Mouse (Mus musculus): ENCODE results near the gene Pam.
"Not testable (repeated sequence)": the region's sequence is repeated elsewhere in the genome, so short reads cannot be mapped to it uniquely, and the experiment has no call there.

The Pam gene

DNA sequence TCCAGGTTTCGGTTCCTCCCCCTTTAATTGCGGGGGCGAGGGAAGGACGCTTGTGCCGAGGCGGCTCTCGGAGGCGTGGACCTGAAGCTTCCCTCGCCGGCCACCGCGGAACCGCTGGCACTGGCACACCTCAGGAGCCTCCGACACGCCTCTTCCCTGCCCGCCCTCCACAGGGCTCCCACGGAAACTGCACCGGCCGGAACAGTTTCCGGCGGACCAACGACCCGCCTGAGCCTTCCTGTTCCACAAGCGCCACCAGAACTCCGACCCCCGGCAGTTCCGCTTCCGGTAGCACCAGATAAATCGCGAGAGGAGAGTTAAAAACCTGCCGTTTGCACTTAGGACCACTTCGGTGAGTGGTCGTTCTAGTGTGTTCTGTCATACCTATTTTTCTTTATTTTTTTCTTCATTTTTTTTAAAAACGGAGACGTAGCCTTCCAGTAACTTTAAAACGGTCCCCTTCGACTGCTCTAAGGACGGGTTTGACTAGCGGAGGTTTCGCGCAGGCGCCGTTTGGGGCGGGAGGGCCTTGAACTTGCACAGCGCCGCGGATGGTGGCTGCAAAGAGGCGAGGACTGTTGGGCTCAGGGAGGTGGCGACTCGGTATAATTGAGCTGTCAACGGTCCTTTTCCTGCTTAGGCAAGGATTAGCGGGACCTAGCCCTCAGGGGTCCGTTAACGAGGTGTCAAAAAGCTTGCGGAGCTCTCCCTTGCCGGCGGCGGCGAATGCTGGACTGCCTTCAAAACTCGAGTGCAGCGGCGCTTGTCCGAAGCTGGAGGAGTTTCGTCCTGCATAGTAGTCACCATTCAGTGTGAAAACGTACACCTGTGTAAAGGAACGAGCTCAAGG is 325.3 kb downstream of the Pam start, which contains the start of the genes Gin1 and Ppip5k2:
TSS of gene Gin1 (plus strand) at position 269 of the 850 bp plus-strand sequence.
TSS of gene Ppip5k2 (minus strand) at position 508 of the 850 bp plus-strand sequence.
- peak; percentile 96 for DNase-seq (ENCODE audit: low read depth, low spot score)

DNA sequence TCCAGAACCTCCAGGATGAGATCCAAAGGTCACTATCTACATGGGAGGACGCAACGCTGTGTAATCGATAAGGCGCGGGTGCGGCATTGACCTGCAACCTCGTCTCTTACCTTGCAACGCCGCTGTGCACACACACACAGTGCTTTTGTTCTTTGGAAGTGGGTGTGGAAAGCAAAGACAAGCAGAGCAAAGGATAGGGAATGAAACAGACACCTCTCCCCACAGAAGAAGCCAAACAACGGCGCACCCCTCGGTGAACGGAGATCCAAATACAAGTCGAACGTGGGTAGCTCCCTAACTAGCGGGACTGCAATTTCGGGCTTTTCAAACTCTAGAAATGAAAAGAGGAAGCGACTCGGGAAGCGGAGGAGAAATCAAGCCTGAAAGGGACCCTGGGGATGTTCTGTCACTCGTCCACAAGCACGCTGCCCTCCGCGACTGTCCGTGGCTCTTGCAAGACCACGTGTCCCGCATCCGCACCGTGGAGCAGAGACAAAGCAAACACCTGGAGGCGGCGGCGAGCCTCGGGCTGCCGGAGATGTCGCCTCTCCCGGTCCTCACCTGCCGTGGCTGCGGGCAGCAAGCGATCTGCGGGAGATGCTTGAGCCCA is 326.0 kb downstream of the Pam start:
- DNase-seq (ENCODE audit: low read depth, low spot score), result peak; percentile 48

DNA sequence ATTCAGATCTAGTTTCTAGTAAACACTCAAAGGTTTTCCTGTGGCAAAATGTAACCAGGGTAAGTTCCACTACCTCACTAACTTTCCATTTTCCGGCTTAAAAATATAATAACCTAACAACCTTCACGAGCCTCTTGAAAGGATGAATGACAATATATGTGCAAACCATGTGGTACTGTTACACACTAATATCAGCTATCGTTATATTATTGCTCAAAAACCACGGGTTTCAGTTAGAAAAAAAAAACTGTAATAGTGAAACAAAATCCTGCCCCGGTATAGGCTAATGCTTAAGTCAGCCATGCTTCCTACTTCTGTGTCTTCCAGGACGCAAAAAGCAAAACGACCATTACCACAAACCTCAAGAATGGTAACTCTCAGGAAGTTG is 326.5 kb downstream of the Pam start:
- DNase-seq (ENCODE audit: low read depth, low spot score), result no peak

DNA sequence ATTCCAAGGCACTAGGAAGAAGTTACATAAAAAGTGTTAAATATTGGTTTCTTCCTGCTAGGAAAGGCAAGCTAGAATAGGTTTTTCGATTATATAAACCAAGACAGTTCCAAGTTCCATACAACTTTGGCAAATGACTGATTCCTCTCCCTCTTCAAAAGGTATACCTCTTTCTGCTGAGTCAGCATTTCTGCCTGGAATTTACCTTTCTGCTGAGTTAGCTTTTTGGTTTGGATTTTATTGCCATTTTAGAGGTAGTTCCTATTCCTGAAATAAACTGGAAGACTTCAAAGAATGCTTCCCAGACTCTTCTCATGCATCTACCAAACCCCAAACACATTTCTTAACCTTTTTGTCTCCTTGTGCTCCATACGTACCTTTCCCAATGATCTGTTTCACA is 327.4 kb downstream of the Pam start:
- peak; percentile 17 for DNase-seq (ENCODE audit: low read depth, low spot score)

DNA sequence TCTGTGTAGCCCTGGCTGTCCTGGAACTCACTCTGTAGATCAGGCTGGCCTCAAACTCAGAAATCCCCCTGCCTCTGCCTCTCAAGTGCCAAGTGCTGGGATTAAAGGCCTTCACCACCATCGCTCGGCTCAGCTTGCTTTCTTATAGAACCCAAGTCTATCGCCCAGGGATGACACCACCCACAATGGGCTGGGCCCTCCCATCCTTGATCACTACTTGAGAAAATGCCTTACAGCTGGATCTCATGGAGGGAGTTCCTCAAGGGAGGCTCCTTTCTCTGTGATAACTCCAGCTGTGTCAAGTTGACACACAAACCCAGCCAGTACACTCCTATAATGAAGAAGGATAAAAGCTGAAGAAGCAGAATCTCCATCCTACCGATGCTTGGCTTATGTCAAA is 329.7 kb downstream of the Pam start:
- not testable (repeated sequence) for DNase-seq (ENCODE audit: low read depth, low spot score)

DNA sequence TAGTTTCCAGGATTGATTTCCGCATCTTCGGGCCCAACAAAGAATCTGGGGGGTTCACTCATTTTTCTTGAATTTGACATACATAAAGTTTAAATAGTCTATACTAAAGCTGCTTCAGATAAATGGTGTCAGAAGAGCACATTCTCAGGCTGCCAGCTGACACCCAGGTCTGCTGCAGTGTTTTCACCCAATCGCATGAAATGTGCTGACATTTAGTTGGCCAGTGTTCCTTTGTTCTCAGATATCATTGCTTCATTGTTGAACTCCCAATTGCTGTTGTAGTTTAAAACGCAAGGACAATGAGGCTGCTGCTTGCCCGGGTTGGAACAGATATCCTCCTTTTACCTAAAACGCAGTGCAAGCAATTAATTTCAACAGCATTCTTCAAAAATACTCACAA is 334.0 kb downstream of the Pam start:
- no peak for DNase-seq (ENCODE audit: low read depth, low spot score)

DNA sequence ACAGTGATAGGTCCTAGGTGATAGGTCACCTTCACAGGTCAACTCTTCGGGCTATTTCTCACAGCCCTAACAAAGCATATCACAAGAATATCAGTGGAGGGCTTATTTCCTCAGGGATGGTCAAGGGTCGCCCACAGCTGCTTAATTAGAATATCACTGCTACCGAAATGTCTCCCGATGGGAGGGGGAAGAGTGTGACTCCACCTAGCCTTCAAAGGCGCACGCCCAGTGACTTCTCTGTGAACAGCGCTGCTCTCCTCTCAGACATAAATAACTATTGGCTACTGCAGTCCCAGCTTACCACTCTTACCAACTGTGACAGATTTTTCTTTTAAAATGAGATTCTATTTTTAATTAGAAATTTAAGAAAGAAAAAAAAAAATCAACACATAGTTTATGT is 334.8 kb downstream of the Pam start:
- DNase-seq (ENCODE audit: low read depth, low spot score), result no peak

DNA sequence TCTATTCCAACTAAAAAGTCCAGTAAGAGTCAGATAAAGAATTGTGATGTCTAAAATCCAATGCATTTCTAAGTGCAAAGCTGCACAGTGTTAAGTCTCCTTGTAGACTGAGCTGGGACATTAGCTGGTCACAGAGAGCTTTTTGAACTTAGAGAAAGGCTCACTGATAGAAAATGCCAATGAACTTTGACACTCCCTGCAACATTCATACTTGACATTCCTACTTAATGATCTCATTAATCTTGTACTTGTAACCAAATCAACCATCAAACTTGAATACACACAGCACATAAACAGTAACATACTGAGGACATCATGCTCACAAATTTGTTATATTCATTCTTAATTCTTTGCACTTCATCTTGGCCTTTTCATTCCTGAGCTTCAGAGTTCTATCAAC is 335.6 kb downstream of the Pam start:
- DNase-seq (ENCODE audit: low read depth, low spot score), result peak; percentile 17

DNA sequence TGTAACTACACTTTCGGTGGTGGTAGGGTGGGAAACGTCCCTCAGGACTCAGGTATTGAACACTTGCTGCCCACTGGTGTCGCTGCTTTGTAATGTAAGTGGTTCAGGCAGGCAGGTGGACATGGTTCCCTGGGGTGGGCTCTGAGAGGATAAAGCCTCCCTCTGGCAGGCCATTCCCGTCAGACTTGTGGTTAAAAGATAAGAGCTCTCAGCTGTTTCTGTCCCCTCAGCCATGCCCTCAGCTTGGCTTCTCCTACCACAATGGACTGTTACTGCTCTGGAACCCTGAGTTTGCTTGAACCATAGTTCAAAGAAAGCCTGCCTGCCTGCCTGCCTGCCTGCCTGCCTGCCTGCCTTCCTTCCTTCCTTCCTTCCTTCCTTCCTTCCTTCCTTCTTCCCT is 341.1 kb downstream of the Pam start:
- DNase-seq (ENCODE audit: low read depth, low spot score), result no peak

DNA sequence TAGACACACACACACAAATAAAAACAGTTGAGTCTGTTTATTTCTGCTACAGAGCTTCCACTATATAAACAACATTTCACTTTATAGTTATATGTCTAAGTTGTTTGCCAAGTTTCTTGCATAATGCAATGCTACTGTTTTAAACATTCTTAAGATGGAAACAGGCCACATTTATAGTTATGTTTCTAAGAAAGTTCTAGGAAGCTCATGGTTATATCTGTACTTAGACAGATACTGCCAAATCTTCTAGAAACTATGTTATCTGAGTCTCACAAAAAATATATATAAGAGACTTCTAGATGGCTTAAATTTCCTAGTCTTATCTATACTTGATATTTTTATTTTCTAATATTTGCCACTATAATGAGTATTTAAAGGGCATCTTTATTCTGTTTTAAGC is 342.2 kb downstream of the Pam start:
- DNase-seq (ENCODE audit: low read depth, low spot score), result no peak

DNA sequence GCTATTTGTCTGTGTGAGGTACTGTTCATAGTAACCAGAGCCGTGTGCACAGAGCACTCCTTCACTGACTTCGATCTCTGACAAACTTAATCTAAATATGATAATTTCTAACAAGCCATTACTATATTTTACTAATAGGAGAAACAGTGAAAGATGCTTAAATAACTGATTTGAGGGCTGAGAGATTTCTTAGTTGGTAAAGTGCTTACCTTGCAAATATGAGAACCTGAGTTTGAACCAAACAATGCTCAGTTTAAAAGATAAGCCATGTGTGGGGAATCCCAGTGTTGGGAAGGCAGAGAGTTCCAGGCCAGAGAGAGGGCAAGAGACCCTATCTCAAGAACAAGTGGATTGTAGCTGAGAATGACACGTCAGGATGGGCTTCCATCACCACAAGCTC is 347.3 kb downstream of the Pam start:
- DNase-seq (ENCODE audit: low read depth, low spot score), result no peak

DNA sequence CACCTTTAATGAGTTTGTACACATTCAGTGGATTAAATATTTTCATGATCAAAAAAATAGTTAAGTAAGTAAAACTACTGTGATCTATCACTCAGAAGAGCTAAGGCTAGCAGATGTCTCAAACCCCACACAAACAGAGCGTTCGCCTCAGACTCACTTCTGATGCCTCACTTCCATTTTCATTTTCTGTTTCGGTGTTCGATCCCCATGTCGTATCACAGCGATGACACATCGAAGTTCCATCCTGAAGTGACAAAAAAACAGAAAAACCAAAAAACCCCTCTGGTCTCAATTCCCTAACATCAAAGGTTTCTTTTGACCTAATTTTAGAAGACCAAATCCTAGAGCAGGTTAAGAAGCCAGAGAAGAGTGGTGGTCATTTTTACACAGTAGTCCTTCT is 349.2 kb downstream of the Pam start:
- no peak for DNase-seq (ENCODE audit: low read depth, low spot score)

DNA sequence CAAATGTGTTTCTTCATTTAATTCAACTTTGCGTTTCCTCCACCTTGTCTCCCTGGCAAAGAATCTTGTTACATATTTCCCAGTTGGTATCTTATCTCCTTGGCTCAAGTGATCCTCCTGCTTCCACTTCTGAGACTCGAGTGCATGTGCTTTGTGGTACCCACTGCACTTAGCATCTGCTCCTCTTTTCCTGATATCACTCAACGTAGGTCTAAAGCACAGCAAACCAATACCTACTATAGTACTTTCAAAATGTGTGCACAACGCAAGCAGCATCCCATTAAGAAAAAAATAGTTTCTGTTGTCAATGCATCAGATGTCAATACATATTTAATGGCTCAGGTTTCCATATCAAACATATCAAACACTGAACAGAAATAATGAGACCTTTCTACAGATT is 349.7 kb downstream of the Pam start:
- DNase-seq (ENCODE audit: low read depth, low spot score), result no peak
